Mouse (Mus musculus) ES-E14 (cell line): ENCODE results near the gene Arrdc5. TPM values are rescaled to one million over a fixed set of nuclear protein-coding genes. Genes with fewer than 3 reads are reported as not detected.
A peak's percentile ranks its signal among the peaks of the same experiment; 100 is the strongest.

Source experiments
- DNase-seq: peaks from one replicate; pipeline ENCODE4 v3.0.0-alpha.2; 2013; ENCODE audit warnings: low read depth, low spot score
- H3K27ac ChIP-seq: 2 replicates; pipeline ENCODE4 v1.5.1; 2012; ENCODE audit warnings: low read depth, mild to moderate bottlenecking, low read length, moderate library complexity, mixed read lengths; ENCODE audit not compliant: poor library complexity, insufficient read depth, severe bottlenecking
- H3K36me3 ChIP-seq: 2 replicates; pipeline ENCODE4 v1.6.1; 2012; ENCODE audit warnings: mild to moderate bottlenecking, low read length, moderate library complexity, mixed read lengths; ENCODE audit not compliant: control insufficient read depth, poor library complexity, insufficient read depth, severe bottlenecking
- H3K4me1 ChIP-seq, 2 experiments: fragments of 150-350 bp in 1 of 2; sonication (generic) in 1 of 2; 2 replicates each; pipeline ENCODE4 v1.6.1; 2012; ENCODE audit warnings: low read length in 2 of 2, mild to moderate bottlenecking in 1 of 2, mixed read lengths in 1 of 2; ENCODE audit not compliant: control insufficient read depth in 2 of 2, insufficient read depth in 2 of 2, poor library complexity in 1 of 2
- H3K4me3 ChIP-seq, 2 experiments: fragments of 150-350 bp in 1 of 2; sonication (generic) in 1 of 2; 2 replicates each; pipeline ENCODE4 v1.5.1; 2012; ENCODE audit warnings: low read length in 2 of 2, low read depth in 1 of 2, mild to moderate bottlenecking in 1 of 2, mixed read lengths in 1 of 2; ENCODE audit not compliant: insufficient read depth in 1 of 2, poor library complexity in 1 of 2, severe bottlenecking in 1 of 2
- H3K9ac ChIP-seq: 2 replicates; pipeline ENCODE4 v1.6.1; 2012; ENCODE audit warnings: low read depth, mild to moderate bottlenecking, low read length, mixed read lengths; ENCODE audit not compliant: poor library complexity, insufficient read depth, severe bottlenecking
- H3K9me3 ChIP-seq: fragments of 150-350 bp; sonication (generic); 2 replicates; pipeline ENCODE4 v1.6.1; 2012; ENCODE audit warnings: low read depth, mild to moderate bottlenecking, low read length; ENCODE audit not compliant: control insufficient read depth, insufficient read depth
- CHD2 ChIP-seq: IDR thresholded peaks from 2 replicates; pipeline ENCODE4 v1.6.1; 2014; ENCODE audit warnings: mild to moderate bottlenecking, low read depth, low read length, inconsistent platforms
- HCFC1 ChIP-seq: IDR thresholded peaks from 2 replicates; pipeline ENCODE4 v1.6.1; 2012; ENCODE audit warnings: low read length, inconsistent platforms, borderline replicate concordance; ENCODE audit not compliant: insufficient read depth
- MAFK ChIP-seq: IDR thresholded peaks from 2 replicates; pipeline ENCODE4 v1.6.1; 2014; ENCODE audit warnings: mild to moderate bottlenecking, low read depth, low read length, inconsistent platforms; ENCODE audit not compliant: insufficient read depth
- ZC3H11A ChIP-seq: IDR thresholded peaks from 2 replicates; pipeline ENCODE4 v1.6.1; 2012; ENCODE audit warnings: low read depth, mild to moderate bottlenecking, inconsistent platforms, low read length, borderline replicate concordance
- ZNF384 ChIP-seq: IDR thresholded peaks from 2 replicates; pipeline ENCODE4 v1.6.1; 2012; ENCODE audit warnings: low read depth, low read length, inconsistent platforms
- in situ Hi-C, 2 experiments: fragments of 600-800 bp; cut with MboI; formaldehyde crosslinking; loops; one replicate each; pipeline ENCODE4 v1.15.1; 2025; ENCODE audit warnings: low sequenced_read_pairs in 2 of 2, inconsistent platforms in 1 of 2; ENCODE audit not compliant: unreplicated experiment in 2 of 2
- total RNA-seq: library from RNA; depleted of rRNA; stranded (reverse); fragments of 300-350 nt; gene quantifications from 2 replicates; pipeline ENCODE4 v1.2.3, GENCODE M21; 2012

The Arrdc5 gene
- total RNA-seq, 1 experiment = not detected

DNA sequence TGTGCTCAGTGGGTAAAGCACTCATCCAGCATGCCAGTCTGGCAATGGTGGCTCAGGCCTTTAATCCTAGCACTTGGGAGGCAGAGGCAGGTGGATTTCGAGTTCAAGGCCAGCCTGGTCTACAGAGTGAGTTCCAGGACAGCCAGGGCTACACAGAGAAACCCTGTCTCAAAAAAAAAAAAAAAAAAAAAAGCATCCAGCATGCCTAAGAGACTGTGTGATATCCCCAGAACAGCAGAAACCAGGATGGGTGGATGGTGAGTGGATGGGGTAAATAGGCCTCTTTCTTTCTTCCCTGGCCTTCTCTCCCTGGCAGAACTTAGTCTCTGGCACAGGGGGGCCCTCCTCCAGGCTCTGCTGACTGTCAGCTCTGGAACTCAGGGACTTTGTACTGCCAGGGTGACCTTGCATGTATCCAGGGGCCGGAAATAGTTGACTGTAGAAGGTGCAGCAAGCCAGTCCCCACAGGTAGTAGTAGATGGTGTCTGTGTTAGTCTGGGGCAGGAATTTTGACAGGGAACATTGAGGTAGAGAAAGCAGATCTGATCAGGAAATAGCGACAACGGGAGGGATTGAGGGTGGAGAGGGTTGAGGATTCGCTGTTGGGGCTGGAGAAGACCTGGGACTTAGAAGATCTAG is 24.1 kb downstream of the Arrdc5 start:
- Histone ChIP-seq H3K27ac (peak overlapping the region; percentile 52; the same call in 1 of the 2 replicates), H3K9me3 (no peaks in the 10 kb centered on the region), H3K4me1 (peaks cover 6 to 11% of the 10 kb centered on the region in 2 experiments; a peak in 3 of 4 replicates), H3K4me3 (peak overlapping the region; percentile 73 to 82), H3K36me3 (peaks cover 18% of the 10 kb centered on the region), H3K9ac (peak overlapping the region; percentile 78)
- in situ Hi-C loops = no loop called here
- no peak for DNase-seq
- peak; percentile 31; the same call in 1 of the 2 replicates for TF ChIP-seq ZNF384
- TF ChIP-seq ZC3H11A = no peak
- no peak for TF ChIP-seq MAFK

GRCm38 (mm10) chr17:56273986-56274385 is 26.1 kb downstream of the Arrdc5 start:
- no peak overlapping the region for H3K27ac ChIP-seq
- peaks cover 5 to 6% of the 10 kb centered on the region in 2 experiments; a peak in 2 of 4 replicates for H3K4me1 ChIP-seq
- in situ Hi-C loops = no loop called here
- H3K9ac ChIP-seq = no peak overlapping the region
- DNase-seq = no peak
- peaks cover 11% of the 10 kb centered on the region for H3K36me3 ChIP-seq
- no peaks in the 10 kb centered on the region for H3K9me3 ChIP-seq
- no peak overlapping the region for H3K4me3 ChIP-seq
- TF ChIP-seq ZNF384 (no peak), HCFC1 (no peak), ZC3H11A (no peak), MAFK (no peak), CHD2 (no peak)

GRCm38 (mm10) chr17:56273482-56273881 is 26.6 kb downstream of the Arrdc5 start:
- no peaks in the 10 kb centered on the region for H3K9me3 ChIP-seq
- H3K27ac ChIP-seq = no peak overlapping the region
- H3K36me3 ChIP-seq = peaks cover 6% of the 10 kb centered on the region; the same call in 1 of the 2 replicates
- DNase-seq = no peak
- TF ChIP-seq CHD2 (no peak), ZNF384 (no peak), ZC3H11A (no peak), MAFK (no peak), HCFC1 (no peak)
- no peak overlapping the region for H3K4me3 ChIP-seq
- in situ Hi-C loops = no loop called here
- H3K4me1 ChIP-seq = peaks cover 5 to 6% of the 10 kb centered on the region in 2 experiments; a peak in 2 of 4 replicates
- no peak overlapping the region for H3K9ac ChIP-seq

DNA sequence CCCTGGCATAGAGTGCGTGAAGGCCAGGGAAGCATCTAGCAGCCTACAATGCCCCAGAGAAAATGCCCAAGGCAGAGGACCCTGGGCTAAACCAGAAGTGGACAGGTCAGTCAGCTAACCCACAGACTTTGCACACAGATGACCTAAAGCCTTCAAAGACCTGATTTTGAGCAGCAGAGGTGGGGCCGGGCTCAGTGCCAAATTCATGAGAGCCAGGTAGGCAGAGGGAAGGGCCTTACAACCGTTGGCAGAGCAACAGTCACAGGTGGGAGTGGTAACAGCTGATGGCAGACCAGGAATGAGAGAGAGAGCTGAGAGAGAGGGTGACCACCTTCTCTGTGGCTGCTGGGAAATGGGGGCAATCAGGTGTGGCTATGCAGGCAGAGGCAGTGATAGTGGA is 27.4 kb downstream of the Arrdc5 start:
- H3K27ac ChIP-seq = no peak overlapping the region
- in situ Hi-C loops = no loop called here
- H3K4me3 ChIP-seq = no peak overlapping the region
- peaks cover 4 to 6% of the 10 kb centered on the region in 2 experiments; a peak in 2 of 4 replicates for H3K4me1 ChIP-seq
- peaks cover 6% of the 10 kb centered on the region; the same call in 1 of the 2 replicates for H3K36me3 ChIP-seq
- TF ChIP-seq ZC3H11A (no peak), HCFC1 (no peak), CHD2 (no peak), ZNF384 (no peak), MAFK (no peak)
- H3K9me3 ChIP-seq = no peaks in the 10 kb centered on the region
- H3K9ac ChIP-seq = no peak overlapping the region
- DNase-seq = no peak
